Mouse (Mus musculus) c-Kit-positive CD71-positive TER-119-positive erythroid progenitor cells, embryonic 14.5 days (primary cell): Measurements from ENCODE around the gene Zfp2.
A peak's percentile ranks its signal among the peaks of the same experiment; 100 is the strongest.

Experiments used
- DNase-seq: peaks from one replicate; pipeline ENCODE4 v3.0.0-alpha.2; 2013; ENCODE audit warnings: low spot score

The Zfp2 gene

DNA sequence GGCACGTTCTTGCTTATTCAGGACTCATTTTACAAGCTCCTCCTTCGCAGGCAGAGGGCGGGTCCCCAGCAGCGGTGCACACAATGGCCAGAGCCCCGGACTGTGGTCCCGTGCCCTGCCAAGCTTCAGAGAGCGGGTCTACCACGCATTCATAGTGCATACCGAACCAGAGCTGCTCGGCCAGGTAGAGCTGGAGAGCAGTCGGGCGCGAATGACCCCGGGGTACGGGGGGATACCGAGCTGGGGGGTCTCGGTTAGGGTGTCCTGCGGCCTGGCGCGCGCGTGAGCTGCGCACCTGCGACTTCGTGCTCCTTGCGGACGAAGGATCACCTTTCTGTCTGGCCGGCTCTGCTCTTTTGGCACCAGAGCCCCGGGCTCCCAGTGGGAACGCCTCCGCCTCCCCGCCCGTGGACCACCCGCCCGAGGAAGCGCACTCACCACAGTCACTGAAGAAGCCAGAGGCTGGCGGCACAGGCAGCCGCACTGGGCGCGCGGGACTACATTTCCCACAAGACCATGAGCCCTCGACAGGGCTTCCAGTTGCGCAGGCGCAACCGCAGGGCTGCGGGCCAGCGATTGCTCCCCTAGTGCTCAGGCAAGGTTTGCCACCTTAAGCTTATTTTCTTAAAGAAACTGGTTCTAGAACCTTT, at the start of gene Zfp2:
Gene Zfp2 (minus strand): TSS at position 495 of the 650 bp plus-strand sequence.
- peak; percentile 76 for DNase-seq

DNA sequence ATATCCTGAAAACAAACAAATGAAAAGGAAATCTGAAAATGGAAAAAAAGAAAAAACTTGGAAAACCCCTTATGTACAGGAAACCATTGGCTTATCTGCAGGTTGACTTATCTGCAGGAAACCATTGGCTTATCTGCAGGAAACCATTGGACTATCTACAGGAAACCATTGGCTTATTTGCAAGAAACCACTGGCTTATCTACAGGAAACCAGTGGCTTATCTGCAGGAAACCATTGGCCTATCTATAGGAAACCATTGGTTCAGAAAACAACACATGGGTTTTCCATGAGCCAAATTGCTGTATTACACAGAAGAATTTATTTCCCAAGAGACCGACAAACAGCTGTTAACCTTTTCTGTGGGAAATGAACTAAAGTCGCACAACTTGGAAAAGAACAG, 48.9 kb upstream of the Zfp2 start:
- DNase-seq = no peak

DNA sequence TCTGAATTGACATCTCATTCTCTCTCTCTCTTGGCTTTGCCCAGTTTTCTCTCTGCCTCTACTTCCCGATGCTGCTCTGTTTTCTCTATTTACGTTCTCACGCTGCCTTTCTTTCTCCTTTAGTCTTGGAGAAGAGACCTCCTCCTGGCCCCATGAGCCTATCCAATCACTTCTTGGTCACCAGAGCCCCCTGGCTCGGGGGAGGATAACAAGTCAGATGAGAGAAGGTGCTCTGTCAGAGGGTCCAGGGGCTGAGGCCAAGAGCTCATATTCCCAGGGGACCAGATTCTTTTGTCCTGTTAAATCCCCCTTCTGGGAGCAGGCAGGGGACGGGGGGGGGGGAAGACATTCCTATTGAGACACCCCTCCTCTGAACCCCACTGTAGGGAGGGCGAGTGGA, 37.7 kb upstream of the Zfp2 start, which contains the start of gene Prop1:
Gene Prop1 (minus strand): TSS at position 101 of the 400 bp plus-strand sequence.
- no peak for DNase-seq

DNA sequence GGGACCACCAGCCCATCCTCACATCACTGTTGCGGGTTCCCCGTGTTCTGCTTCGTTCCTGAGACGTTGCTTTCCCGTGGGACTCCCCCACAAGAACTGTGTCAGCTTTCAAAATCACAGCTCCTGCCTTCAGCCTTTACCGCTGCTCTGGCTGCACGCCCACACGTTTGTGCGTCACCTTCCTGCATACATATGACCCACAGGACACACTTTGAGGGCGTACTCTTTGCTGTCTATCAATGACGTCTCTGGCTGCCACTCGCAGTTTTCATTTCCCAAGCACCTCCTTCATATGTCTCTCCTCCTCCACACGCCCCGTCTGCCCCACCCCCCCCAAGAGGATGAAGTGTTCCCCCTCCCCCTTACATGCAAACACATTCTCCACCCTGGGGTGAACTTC, 36.3 kb upstream of the Zfp2 start:
- DNase-seq = no peak

DNA sequence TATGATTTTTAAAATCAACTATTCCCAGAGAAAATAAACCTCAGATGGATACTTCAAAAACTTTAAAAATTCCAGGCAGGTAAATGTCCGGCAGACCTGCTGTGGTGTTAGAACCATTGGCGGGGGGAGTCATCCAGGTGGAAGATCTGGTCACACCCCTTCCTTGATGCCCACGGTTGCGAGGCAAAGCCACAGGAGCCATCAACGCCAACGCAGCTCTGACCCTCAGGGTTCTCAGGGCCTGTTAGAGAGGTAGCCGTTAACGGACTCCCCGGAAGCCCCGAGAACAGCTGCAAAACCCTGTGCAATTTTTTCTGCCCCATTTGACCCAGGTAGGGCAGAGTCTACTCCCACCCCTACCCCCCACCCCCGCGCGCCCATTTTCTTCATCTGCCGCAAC, 27.5 kb upstream of the Zfp2 start, which contains the start of gene 4933414I15Rik:
Gene 4933414I15Rik (minus strand): TSS at position 260 of the 400 bp plus-strand sequence.
- no peak for DNase-seq

DNA sequence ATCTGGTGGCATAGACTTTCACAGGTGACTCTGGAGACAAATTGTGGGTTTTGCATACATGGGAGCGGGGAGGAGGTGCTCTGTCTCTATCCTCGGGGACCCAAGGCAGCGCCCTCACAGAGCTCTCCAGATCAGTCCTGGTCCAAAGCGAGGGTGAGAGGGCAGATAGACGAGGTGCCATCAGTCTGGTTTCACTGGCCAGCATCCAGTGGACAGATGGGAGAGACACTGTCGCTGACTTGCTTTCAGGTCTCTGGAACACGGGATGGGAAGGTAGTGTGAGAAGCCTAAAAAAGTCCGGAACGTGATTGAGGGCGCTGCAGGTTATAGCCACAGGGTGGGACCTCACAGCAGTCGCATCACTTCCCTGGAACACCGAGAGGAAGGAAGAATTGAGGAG, 26.4 kb upstream of the Zfp2 start:
- DNase-seq = no peak

DNA sequence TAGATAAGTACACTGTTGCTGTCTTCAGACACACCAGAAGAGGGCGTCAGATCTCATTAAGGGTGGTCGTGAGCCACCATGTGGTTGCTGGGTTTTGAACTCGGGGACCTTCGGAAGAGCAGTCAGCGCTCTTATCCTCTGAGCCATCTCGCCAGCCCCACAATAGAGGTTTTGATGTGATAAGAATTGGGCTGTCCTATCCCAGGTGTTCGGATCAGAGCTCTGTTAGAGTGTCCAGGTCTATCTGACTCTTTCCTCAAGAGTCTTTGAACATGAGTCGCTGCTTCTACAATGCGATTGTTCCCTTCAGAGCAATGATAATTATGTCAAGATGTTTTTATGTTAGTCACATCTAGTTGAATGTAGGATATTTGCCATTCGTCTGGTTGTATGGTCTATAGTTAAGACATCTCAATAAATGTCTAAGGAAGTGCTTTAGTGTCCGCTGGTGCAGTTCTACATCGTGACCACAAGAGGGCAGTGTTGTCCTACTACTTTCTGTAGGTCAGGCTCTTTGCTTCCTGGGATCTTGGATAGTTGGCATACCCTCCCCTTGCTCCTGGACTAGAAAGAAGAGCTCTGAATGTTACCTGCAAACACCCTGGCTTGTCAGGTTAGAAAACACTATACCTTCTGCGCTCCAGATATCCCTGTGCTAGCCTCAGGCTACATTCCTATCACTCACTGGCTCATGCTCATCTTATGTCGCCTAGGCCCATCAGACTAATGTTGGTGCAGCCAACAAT, 23.8 kb upstream of the Zfp2 start:
- peak; percentile 29 for DNase-seq

DNA sequence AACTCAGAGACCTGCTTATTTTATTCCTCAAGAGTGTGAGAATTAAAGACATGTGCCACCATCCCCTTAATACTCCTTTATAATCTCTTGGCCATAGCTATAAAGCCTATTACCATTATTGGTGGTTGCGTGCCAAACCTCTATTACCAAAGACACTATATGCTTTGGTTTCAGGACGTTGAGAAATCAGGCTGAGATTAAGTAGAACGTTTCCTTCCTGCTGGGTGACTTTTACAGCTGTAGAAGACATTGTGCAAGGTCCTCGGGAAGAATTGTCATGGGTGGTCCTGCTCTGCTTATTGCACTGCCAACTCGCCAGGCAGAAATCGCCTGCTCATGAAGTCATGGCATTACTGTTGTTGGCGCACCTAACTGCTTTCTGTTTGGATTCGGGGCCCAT, 22.5 kb upstream of the Zfp2 start:
- DNase-seq = no peak

DNA sequence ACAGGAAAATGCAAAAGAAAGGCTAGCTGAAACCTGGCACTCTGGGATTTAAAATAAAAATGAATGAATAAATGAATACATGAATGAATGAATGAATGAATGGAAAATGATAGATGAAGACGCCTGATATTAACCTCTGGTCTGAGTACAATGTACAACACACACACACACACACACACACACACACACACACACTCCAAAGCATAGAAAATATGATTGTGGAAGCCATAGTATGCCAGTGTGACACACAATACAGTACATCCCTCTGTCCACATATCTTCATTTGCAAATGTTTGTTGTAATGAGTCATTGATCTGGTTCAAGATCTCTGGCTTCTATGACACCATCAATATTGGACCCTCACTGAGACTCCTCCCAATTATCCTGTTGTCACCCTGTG, 16.1 kb upstream of the Zfp2 start:
- DNase-seq = no peak

DNA sequence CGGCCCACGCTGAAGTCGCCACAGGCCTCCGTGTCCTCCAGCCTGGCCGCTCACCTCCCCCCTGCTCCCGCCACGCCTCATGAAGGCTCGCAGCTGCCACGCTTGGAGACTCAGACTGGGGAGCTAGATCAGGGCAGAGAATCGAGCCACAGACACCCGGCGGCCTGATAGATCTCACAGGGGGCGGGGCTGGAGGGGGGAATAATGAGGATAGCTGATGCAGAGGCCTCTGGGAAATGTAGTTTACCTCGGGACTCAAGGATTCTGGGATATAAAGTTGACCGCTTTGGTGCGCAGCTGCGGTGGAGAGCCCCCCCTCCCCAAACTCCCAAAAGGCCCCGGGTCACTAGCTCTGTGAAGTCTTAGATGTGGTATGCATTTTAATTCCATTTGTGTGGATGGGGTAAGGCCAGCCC, 15.5 kb upstream of the Zfp2 start, which contains the start of gene Zfp354b:
Gene Zfp354b (minus strand): TSS at position 183 of the 416 bp plus-strand sequence.
- peak; percentile 32 for DNase-seq

DNA sequence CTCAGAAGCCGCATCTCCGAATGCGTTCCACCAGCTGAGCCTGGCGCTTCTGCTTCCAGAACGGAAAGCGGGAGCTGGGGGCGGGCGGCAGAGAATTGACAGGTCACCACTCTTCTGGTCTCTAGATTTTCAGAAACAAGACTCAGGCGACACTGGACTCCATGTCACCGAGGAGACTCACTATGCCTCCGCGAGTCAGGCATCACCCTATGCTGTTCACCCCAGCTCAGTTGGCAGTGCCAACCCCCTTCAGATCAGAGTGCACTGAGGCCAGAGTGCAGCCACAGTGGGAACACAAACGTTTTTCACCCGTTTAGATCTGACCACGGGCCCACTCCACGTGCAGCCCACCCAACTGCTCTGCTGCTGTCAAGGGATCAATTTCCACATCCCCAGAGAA, 15.1 kb upstream of the Zfp2 start:
- no peak for DNase-seq

DNA sequence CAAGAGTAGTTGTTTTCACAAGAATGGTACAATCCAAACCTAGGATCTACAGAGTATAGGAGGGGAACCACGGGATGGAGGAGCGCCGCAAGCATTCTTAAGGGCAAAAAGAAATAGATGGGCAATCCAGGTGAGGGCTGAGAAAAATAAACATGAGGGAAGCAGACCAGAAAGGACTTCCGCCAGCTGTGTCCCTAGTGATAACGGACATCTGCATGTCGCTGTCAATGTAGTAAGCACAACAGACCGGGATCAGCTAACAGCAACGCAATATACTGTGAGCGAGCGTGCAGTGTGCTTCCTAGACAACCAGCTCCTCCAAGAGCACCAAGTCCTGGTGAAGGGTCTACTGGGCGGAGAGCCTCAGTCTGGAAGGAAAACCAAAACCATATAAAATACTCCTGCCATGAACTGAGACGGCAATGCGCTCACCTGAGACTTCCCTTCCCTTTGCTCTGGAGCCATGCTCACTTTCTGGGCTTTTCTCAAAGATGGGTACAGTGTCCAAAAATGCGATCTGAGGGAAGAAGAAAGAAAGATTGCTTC, 14.6 kb upstream of the Zfp2 start:
- DNase-seq = no peak

DNA sequence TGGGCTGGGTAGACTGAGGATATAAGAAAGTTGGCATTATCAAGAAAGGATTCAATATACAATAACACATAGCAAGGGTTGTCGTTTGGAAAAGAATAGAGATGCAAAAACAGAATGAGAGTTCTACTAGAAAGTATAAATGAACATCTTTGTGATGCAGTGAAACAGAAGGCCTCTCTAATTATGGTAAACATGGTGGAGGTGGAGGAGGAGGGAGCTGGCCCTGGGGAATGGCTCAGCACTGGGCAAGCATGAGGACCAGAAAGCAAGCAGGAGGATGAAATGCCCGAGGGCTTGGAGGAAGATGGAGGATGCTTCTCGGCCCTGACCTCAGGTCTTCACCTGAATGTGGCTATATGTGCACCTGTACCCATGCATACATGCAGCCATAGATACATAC, 1.5 kb downstream of the Zfp2 start:
- no peak for DNase-seq

DNA sequence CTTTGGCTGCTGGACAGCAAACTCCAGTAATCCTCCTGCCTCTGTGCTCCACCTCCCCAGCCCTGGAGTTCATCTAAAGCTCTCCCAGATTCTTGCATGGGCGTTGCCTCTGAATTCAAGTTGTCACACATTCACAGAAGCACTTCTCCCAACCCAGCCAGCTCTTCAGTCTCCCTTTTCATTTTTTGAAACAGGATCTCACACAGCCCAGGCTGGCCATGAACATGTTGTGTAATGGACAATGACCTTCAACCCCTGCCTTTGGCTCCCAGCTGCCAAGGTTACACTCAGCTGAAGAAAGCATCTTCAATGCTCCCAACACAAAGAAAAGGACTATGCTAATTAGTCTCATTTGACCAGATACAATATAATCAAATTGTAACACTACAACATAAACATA, 2.7 kb downstream of the Zfp2 start:
- no peak for DNase-seq

DNA sequence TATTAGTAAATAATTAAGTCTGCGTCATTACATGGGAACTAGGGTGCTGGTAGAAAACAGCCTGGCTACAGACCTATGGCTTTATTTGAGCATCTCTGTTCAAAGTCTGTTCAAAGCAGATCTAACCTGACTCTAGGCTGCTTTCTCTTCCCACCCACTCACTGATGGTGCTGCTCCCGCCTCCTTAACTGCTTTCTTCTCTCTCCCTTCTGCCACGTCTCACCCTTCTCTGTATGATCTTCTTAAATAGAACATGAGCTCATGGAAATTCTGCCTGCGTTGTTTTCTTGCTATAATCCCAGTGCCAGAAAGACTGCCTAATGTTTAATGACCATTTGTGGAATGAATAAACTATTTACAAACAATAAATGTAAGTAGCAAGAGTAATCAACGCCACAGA, 7.8 kb downstream of the Zfp2 start:
- no peak for DNase-seq

DNA sequence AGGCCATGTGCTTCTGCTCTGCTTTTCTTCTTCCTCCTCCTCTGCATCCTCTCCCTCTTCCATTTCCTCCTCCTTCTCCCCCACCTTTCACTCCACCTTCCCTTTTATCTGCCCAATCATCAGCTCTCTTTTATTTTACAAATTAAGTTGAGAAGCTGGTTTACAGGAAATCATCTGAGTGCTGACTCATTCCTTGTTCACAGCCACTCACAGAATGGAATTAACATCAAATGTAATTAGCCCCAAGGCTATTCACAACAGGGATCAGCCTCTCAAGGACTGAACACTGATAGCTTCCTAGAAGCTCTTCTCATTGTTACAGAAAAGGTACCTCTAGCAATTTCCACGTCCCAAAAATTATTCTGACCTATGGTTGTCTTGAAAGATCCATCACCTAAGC, 18.6 kb downstream of the Zfp2 start:
- no peak for DNase-seq

DNA sequence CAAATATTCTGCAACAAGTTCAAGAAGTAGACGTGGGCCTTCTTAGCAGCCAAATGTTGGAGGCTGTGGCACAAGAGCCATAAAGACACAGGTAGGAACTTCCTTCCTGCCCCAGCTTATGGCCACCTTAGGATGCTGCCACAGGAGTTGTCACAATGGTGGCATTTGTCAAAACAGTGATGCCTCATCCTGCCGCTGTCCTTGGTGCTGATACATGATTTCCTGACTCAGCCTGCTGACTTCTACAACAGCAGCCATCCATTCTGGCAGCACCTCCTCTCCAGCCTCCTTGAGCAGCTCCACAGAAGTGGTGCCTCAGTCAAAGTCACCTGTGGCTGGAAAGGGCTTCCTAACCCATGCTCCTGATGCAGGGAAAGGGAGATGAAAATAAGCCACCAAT, 23.5 kb downstream of the Zfp2 start:
- DNase-seq = no peak

DNA sequence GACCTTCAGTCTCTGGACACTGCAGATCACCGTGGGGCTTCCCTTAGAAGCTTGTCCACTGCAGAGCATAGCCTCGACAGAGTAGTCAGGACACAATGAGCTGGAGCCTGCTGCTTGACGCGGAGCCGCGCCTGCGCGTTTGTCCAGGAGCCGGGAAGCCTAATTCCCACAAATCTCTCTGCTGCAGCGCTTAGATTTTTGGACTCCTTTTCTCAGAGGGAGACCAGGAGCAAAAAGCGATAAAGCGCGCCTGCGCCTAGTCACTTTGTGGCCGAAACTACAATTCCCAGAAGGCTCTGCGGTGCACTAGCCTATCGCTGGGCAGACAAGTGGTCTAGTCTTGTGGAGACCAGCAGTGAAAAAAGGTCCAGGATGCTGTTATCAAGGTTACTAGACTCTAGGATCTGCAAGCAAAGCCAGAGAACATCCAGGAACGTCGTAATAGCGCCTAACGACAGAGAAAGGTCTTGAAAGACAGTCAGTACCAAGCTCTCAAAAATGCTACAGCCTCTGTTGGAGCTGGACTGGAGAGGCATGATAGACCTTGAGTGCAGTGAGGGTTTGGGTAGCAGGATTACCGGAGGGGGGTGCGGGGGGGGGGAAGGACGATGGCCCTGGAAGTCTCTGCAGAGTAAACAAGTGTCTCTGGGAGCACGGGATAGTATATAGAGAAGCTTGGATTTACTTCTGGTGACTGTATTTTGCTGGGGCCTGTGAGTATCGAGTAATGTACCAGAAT, 28.4 kb downstream of the Zfp2 start, which contains the start of gene Zfp454:
Gene Zfp454 (minus strand): TSS at position 262 of the 739 bp plus-strand sequence.
- no peak for DNase-seq

DNA sequence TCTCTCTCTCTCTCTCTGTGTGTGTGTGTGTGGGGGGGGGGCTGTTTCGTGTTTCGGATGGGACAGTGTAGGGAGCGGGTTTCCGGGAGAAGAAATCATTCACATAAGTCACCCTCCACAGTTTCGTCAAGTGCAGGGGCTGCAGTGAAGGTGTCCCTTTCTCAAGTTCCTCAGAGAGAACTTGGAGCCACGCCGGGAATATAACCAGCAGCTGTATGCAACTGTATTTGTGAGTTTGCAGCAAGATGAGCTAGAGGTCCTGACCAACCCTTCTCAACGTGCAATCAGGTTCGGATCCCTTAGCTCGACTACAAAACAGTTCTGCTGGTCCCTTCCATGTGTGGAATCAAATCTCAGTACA, 29.1 kb downstream of the Zfp2 start:
- DNase-seq = no peak

DNA sequence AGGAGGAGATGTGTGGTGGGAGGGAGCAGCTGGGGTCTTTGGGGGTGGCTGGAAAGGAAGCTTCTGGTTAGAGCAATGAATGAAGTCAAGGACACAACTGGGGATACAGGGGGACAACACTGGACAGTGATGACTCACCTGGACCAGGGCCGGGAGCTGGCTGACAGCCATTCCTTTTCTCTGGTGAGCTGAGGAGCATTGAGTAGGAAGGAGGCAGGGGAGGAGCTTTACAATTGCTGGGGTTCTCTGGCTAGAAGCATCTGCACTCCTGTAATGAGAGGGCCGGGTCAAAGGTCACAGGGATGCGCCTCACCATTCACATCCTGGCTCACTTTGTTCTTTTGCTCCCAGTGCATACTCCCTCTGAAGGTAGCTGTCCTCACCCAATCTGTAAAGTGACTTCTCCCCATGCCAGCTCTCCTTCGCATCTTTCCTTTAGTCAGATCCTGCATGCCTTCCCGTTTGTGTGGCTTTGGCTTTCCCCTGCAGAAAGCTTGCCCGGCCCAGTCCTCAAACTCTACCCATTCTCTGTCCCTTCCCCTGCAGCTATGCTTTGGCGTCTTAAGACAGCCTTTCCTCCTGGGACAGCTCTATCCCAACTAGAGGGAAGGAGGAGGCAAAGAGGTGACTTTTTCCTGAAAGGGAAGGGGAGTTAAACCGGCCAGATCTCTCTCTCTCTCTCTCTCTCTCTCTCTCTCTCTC, 29.6 kb downstream of the Zfp2 start:
- DNase-seq = no peak

DNA sequence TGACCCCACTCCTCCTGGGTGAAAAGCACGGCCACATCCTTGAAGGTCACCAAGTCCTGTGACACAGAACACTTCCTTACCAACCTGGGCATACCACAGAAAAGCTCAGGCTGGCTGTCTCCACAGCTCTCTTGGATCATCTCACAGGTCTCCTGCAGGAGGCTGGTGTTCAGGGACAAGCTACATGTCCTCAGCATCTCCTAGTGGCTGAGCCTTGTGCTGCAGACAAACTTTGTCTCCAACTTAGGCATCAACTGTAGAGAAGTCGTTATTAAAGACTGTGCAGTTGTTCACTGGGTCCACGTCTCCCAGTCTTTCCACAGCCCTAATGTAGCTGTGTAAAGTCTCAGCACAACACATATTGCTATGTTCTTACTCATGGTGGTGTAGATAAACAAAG, 32.2 kb downstream of the Zfp2 start:
- DNase-seq = no peak

DNA sequence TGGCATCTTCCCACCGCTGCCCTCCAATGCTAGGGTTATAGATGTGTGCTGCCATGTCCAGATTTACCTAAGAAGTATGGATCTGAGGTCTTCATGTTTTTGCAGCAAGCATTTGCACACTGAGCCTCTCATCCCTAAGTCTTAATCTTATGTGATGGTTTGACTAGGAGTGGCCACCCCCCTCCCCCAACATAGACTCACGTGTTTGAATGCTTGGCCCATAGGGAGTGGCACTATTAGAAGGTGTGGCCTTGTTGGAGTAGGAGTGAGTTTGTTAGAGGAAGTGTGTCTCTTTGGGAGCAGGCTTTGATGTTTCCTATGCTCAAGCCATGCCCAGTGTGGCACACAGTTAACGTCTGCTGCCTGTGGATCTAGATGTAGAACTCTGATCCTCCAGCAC, 37.3 kb downstream of the Zfp2 start:
- DNase-seq = no peak
